8 mouse cellular contexts compared by ENCODE assay signal in genomic region chr4:143211584-143212340, GRCm38 (mm10). TPM values are rescaled to one million over a fixed set of nuclear protein-coding genes. Genes with fewer than 3 reads are reported as not detected.
DNase-seq lines count a peak whose midpoint lies in the region; ATAC-seq and TF ChIP-seq lines count a peak whose summit lies in the region.

No protein-coding gene starts in this region.

- no peaks in the 10 kb centered on the region for H3K36me3 ChIP-seq in hindbrain, postnatal 0 days (ENCODE audit: insufficient read depth, low read length)

- no peaks in the 10 kb centered on the region for H3K27me3 ChIP-seq in hindbrain, postnatal 0 days (ENCODE audit: insufficient read depth, low read length)

- 7% methylated on average over 41 of the region's 43 CpGs for WGBS in hindbrain, postnatal 0 days

- no peak for TF ChIP-seq CTCF in hindbrain, postnatal 0 days (IDR thresholded peaks at IDR 0.05; ENCODE audit: low read depth)

- H3K9ac ChIP-seq in hindbrain, postnatal 0 days (replicated peaks; ENCODE audit: low read length), result peak overlapping the region; percentile 96

- intact Hi-C loops in left cerebral cortex, postnatal 25 days (cut with DNase I), result loop anchor here (2.0 to 5.0 kb wide), 2 partner anchors 49 to 84 kb away; no protein-coding TSS in a partner anchor

- H3K27ac ChIP-seq in hindbrain, postnatal 0 days, result peak overlapping the region; percentile 92

- peaks cover 6% of the 10 kb centered on the region; the same call in 1 of the 2 replicates for H3K4me1 ChIP-seq in hindbrain, postnatal 0 days (ENCODE audit: insufficient read depth, low read length)

- peak overlapping the region; percentile 86 for H3K4me3 ChIP-seq in hindbrain, postnatal 0 days (ENCODE audit: low read length)

- DNase-seq in ovary, postnatal 10 days (ENCODE audit: low spot score), result peak; percentile 2
- DNase-seq in ovary, adult 18-20 months (ENCODE audit: low spot score), result no peak
- DNase-seq in cerebellum, adult 8-10 months, result peak; percentile 52
- DNase-seq in forelimb bud, embryonic 11.5 days (ENCODE audit: low read depth, low spot score), result peak; percentile 45
- peak; percentile 53 for DNase-seq in hindbrain, postnatal 0 days (ENCODE audit: low spot score)
- DNase-seq in left cerebral cortex, postnatal 25 days (ENCODE audit: low spot score in 2 of 2), result peak; percentile 30 to 56
- peak; percentile 37 for DNase-seq in mesoderm, embryonic 11.5 days (ENCODE audit: low read depth, low spot score)
- DNase-seq in spleen, adult 12 weeks (ENCODE audit: low spot score), result peak; percentile 30

- H3K9me3 ChIP-seq in hindbrain, postnatal 0 days (ENCODE audit: low read length), result no peaks in the 10 kb centered on the region

- peak overlapping the region; percentile 73 for H3K4me2 ChIP-seq in hindbrain, postnatal 0 days (ENCODE audit: low read depth, low read length)

- peak; percentile 72 for ATAC-seq in hindbrain, postnatal 0 days

RNA-seq across cellular contexts. Expression of gene Prdm2, which starts 1.0 kb away (rescaled TPM):
- 16.6 and 23.8 TPM in 2 replicates for total RNA-seq in hindbrain, postnatal 0 days (2014; rRNA removed)
- 10.3 and 11.0 TPM in 2 replicates for polyA plus RNA-seq in hindbrain, postnatal 0 days (2015; fragmentation: Nextera tagmentation; extraction: Ambion mirVana)
- 10 to 100 TPM; 39.7 to 42.3 TPM for total RNA-seq in left cerebral cortex, postnatal 25 days (2021)
